Mouse (Mus musculus): ENCODE measurements around the gene Fam228a. TPM values are rescaled to one million over a fixed set of nuclear protein-coding genes. Genes with fewer than 3 reads are reported as not detected.
"Not testable (repeated sequence)": the region's sequence is repeated elsewhere in the genome, so short reads cannot be mapped to it uniquely, and the experiment has no call there.

The Fam228a gene
- polyA plus RNA-seq (2015; fragmentation: Nextera tagmentation; extraction: Ambion mirVana), result 0.33 and 0.85 TPM in 2 replicates

- ATAC-seq (ENCODE audit: insufficient number of reproducible peaks, low FRiP score, low TSS enrichment, low read depth), result no peak
- Histone ChIP-seq H3K27ac (replicated peaks) (no peak within 1 kb of the TSS), H3K27me3 (no peaks in the 10 kb centered on the region), H3K9me3 (replicated peaks) (no peaks in the 10 kb centered on the region), H3K9ac (no peak within 1 kb of the TSS), H3K4me3 (replicated peaks) (no peak within 1 kb of the TSS), H3K4me2 (replicated peaks) (no peak within 1 kb of the TSS), H3K4me1 (no peaks in the 10 kb centered on the region), H3K36me3 (no peaks in the 10 kb centered on the region)
- 88% methylated on average over 18 of the region's 18 CpGs for WGBS
Measured at GRCm38 (mm10) chr12:4738031-4738576, at the start of gene Fam228a. Gene Fam228a (minus strand): TSS chr12:4738430.

DNA sequence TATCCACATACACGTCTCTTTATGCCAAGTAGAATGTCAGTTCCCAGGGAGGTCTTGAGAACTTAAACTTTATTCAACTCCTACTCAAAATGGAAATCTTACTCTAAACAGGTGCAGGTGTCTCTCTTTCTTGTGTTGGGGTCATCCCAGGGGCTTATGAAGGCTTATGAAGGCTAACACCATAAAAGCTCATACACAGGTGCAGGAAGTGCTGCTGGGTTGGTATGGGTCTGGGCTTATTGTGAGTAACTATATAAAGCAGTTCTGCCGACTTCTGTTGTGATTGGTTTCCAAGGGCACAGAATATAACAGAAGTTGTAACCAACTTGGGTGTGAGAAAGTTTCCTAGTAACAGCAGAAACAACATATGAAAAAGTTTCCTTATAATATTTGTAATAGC is 46.2 kb upstream of the Fam228a start:
- ATAC-seq (ENCODE audit: insufficient number of reproducible peaks, low FRiP score, low TSS enrichment, low read depth), result no peak
- no peak overlapping the region for H3K27ac ChIP-seq (replicated peaks)
- H3K4me2 ChIP-seq (replicated peaks), result no peak overlapping the region
- H3K4me1 ChIP-seq, result no peaks in the 10 kb centered on the region
- H3K9ac ChIP-seq, result no peak overlapping the region
- 63% methylated on average over 2 of the region's 2 CpGs for WGBS
- H3K4me3 ChIP-seq (replicated peaks), result no peak overlapping the region
- no peaks in the 10 kb centered on the region for H3K9me3 ChIP-seq (replicated peaks)
- no peaks in the 10 kb centered on the region for H3K27me3 ChIP-seq
- H3K36me3 ChIP-seq, result no peaks in the 10 kb centered on the region

GRCm38 (mm10) chr12:4783598-4783997 is 45.4 kb upstream of the Fam228a start:
- Histone ChIP-seq H3K36me3 (no peaks in the 10 kb centered on the region), H3K9me3 (replicated peaks) (no peaks in the 10 kb centered on the region), H3K4me1 (no peaks in the 10 kb centered on the region), H3K27ac (replicated peaks) (no peak overlapping the region), H3K4me3 (replicated peaks) (no peak overlapping the region), H3K4me2 (replicated peaks) (no peak overlapping the region), H3K27me3 (no peaks in the 10 kb centered on the region), H3K9ac (no peak overlapping the region)
- 56% methylated on average over 5 of the region's 5 CpGs for WGBS
- no peak for ATAC-seq (ENCODE audit: insufficient number of reproducible peaks, low FRiP score, low TSS enrichment, low read depth)

DNA sequence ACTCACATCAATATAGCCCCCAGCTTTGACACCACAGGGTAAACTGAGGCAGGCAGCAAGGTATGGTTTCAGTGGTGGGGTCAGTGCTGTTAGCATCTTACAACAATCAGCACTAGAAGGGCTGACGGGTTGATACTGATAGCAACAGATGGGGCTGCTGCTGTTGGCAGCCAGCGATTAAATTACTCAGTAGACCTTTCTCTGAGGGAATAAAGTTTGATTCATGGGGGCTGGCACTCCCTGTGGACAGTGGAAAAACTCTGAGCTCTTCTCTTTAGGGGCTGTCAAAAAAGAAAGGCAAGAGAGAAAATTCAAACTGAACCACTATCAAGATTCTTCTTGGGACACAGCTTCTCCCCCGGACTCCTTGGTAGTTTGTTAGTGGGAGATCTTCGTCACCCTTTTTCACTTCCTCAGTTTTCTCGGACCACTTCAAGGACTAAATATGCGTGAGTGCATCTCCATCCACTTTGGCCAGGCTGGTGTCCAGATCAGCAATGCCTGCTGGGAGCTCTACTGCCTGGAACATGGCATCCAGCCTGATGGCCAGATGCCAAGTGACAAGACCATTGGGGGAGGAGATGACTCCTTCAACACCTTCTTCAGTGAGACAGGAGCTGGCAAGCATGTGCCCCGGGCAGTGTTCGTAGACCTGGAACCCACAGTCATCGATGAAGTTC is 43.6 kb upstream of the Fam228a start:
- H3K4me2 ChIP-seq (replicated peaks); H3K9me3 ChIP-seq (replicated peaks); H3K9ac ChIP-seq; H3K27me3 ChIP-seq; H3K27ac ChIP-seq (replicated peaks); ATAC-seq (ENCODE audit: insufficient number of reproducible peaks, low FRiP score, low TSS enrichment, low read depth); H3K4me3 ChIP-seq (replicated peaks); H3K4me1 ChIP-seq; H3K36me3 ChIP-seq: not testable (repeated sequence)
- 90% methylated on average over 9 of the region's 9 CpGs for WGBS

DNA sequence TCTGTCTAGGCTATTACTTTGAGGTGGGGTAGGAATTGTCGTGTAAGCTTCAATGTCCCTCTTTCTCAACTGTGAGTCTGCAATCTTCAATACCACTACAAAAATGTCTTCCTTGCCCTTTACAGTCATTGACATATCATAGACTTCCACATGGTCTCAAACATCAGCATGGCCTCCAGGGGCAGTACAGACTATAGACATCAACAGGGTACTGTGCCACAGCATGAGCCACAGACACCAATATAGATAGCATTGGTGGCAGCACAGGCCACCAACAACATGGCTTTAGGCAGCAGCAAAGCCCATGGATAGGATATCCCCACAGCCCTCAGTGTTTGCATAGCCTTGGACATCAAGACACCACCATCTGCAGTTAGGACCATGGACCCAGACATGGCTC is 43.0 kb upstream of the Fam228a start:
- Histone ChIP-seq H3K36me3 (no peaks in the 10 kb centered on the region), H3K4me1 (no peaks in the 10 kb centered on the region), H3K4me2 (replicated peaks) (no peak overlapping the region), H3K27ac (replicated peaks) (no peak overlapping the region), H3K9ac (no peak overlapping the region), H3K27me3 (no peaks in the 10 kb centered on the region), H3K9me3 (replicated peaks) (no peaks in the 10 kb centered on the region), H3K4me3 (replicated peaks) (no peak overlapping the region)
- WGBS, result 93% methylated on average over 1 of the region's 1 CpGs
- no peak for ATAC-seq (ENCODE audit: insufficient number of reproducible peaks, low FRiP score, low TSS enrichment, low read depth)

DNA sequence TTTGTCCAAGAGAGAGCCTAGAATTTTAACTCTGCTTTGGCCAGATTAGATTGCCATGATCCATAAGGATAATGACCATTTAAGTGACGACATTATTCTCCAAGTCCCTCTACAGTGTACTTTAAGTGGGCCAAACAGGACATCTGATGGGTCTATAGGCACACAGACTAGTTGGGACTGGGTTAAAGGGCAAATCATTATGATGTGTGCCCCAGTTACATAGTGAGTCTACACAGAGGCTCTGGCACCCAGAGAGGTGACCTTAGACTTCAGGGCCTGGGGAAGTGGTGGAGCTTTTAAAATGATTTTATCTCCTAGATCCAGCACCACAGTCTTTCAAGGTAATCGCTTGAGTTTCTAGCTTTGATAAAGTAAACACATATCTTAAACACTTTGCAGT is 42.0 kb upstream of the Fam228a start:
- Histone ChIP-seq H3K4me2 (replicated peaks) (no peak overlapping the region), H3K27ac (replicated peaks) (no peak overlapping the region), H3K9me3 (replicated peaks) (no peaks in the 10 kb centered on the region), H3K4me3 (replicated peaks) (no peak overlapping the region), H3K4me1 (no peaks in the 10 kb centered on the region), H3K36me3 (no peaks in the 10 kb centered on the region), H3K27me3 (no peaks in the 10 kb centered on the region), H3K9ac (no peak overlapping the region)
- no peak for ATAC-seq (ENCODE audit: insufficient number of reproducible peaks, low FRiP score, low TSS enrichment, low read depth)
- 67% methylated on average over 2 of the region's 2 CpGs for WGBS

DNA sequence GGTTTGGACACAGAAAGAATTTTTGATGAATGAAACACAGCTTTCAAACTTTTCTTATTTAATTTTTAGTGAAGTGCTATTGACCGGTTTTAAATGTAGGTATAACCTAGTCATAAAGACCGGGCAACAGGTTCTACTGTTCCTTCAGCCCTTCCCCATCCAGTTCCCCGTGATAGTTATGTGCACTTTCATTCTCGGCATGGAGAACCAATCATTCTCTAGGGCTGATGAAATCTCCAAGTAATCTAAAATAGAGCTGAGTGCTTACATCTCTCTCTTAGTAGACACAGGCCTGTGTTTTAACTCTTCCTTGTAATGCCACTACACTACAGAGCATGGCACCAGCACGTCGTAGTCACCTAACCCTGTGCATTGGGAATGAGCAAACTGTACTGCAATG is 39.5 kb upstream of the Fam228a start:
- H3K36me3 ChIP-seq, result no peaks in the 10 kb centered on the region
- H3K4me3 ChIP-seq (replicated peaks), result no peak overlapping the region
- no peak for ATAC-seq (ENCODE audit: insufficient number of reproducible peaks, low FRiP score, low TSS enrichment, low read depth)
- H3K27ac ChIP-seq (replicated peaks), result no peak overlapping the region
- H3K4me1 ChIP-seq, result no peaks in the 10 kb centered on the region
- no peaks in the 10 kb centered on the region for H3K27me3 ChIP-seq
- no peaks in the 10 kb centered on the region for H3K9me3 ChIP-seq (replicated peaks)
- WGBS, result 83% methylated on average over 6 of the region's 6 CpGs
- H3K9ac ChIP-seq, result no peak overlapping the region
- H3K4me2 ChIP-seq (replicated peaks), result no peak overlapping the region

GRCm38 (mm10) chr12:4775588-4775949 is 37.3 kb upstream of the Fam228a start:
- Histone ChIP-seq H3K4me1 (no peaks in the 10 kb centered on the region), H3K9me3 (replicated peaks) (no peaks in the 10 kb centered on the region), H3K9ac (no peak overlapping the region), H3K27me3 (no peaks in the 10 kb centered on the region), H3K27ac (replicated peaks) (no peak overlapping the region), H3K4me3 (replicated peaks) (no peak overlapping the region), H3K36me3 (no peaks in the 10 kb centered on the region), H3K4me2 (replicated peaks) (no peak overlapping the region)
- 79% methylated on average over 9 of the region's 9 CpGs for WGBS
- no peak for ATAC-seq (ENCODE audit: insufficient number of reproducible peaks, low FRiP score, low TSS enrichment, low read depth)

DNA sequence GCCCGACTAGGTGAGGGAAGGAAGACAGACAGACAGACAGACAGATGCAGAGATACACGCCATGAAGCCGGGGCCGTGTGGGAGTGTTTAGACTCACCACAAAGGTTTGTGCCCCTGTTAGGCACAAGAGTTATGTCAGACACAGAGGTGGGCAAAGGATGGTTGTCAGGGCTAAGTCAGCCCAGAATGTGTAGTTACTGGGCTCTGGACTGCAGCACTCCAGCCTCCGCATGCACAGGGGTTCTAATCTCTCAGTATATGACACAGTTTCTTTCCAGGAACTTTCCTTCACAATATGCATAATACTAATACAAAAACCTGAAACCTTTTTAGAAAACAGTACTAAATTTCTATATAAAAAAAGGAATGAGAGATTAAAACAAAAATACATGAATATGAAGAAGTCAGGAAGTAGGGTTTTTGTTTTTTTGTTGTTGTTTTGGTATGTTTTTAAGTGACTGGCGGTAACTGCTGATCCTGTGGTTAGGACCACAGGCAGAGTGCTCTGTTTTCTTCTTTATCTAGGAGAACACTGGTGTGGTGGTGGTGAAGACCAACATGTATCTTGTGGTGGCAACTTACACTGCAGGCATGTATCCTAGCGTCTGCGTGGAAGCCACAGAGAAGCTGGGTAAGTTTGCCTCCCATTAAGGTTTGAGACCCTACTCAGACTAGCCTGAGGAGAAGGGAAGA is 36.8 kb upstream of the Fam228a start:
- no peak overlapping the region for H3K27ac ChIP-seq (replicated peaks)
- H3K9ac ChIP-seq, result no peak overlapping the region
- no peak overlapping the region for H3K4me3 ChIP-seq (replicated peaks)
- H3K36me3 ChIP-seq, result no peaks in the 10 kb centered on the region
- no peak for ATAC-seq (ENCODE audit: insufficient number of reproducible peaks, low FRiP score, low TSS enrichment, low read depth)
- 85% methylated on average over 8 of the region's 8 CpGs for WGBS
- no peaks in the 10 kb centered on the region for H3K9me3 ChIP-seq (replicated peaks)
- no peaks in the 10 kb centered on the region for H3K27me3 ChIP-seq
- no peak overlapping the region for H3K4me2 ChIP-seq (replicated peaks)
- no peaks in the 10 kb centered on the region for H3K4me1 ChIP-seq

DNA sequence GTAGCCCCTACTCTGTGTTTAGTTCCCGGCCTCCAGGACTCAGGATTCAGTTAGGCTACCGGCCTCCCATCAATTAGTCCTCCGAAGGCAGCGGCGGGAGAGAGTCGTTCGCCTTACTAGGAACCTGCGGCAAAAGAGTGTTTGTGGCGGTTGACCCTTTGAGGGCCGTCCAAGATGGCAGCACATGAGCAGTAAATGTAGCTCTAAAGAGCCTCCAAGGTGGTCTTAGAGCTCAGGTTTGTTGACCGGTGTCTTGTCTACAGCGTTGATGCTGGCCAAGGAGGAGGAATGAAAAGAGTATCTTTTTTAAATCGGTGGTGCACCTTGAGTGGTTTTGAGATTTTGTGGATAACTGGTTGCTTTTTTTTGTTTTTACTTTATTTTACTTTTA is 31.1 kb upstream of the Fam228a start:
- WGBS, result 16% methylated on average over 13 of the region's 13 CpGs
- peak overlapping the region; percentile 62 for H3K4me2 ChIP-seq (replicated peaks)
- ATAC-seq (ENCODE audit: insufficient number of reproducible peaks, low FRiP score, low TSS enrichment, low read depth), result no peak; the same call in 1 of the 2 replicates
- peak overlapping the region; percentile 90 for H3K27ac ChIP-seq (replicated peaks)
- no peaks in the 10 kb centered on the region for H3K27me3 ChIP-seq
- peak overlapping the region; percentile 72 for H3K4me3 ChIP-seq (replicated peaks)
- peak overlapping the region; percentile 86 for H3K9ac ChIP-seq
- H3K4me1 ChIP-seq, result peaks cover 5% of the 10 kb centered on the region; the same call in 1 of the 2 replicates
- H3K36me3 ChIP-seq, result no peaks in the 10 kb centered on the region
- no peaks in the 10 kb centered on the region for H3K9me3 ChIP-seq (replicated peaks)

DNA sequence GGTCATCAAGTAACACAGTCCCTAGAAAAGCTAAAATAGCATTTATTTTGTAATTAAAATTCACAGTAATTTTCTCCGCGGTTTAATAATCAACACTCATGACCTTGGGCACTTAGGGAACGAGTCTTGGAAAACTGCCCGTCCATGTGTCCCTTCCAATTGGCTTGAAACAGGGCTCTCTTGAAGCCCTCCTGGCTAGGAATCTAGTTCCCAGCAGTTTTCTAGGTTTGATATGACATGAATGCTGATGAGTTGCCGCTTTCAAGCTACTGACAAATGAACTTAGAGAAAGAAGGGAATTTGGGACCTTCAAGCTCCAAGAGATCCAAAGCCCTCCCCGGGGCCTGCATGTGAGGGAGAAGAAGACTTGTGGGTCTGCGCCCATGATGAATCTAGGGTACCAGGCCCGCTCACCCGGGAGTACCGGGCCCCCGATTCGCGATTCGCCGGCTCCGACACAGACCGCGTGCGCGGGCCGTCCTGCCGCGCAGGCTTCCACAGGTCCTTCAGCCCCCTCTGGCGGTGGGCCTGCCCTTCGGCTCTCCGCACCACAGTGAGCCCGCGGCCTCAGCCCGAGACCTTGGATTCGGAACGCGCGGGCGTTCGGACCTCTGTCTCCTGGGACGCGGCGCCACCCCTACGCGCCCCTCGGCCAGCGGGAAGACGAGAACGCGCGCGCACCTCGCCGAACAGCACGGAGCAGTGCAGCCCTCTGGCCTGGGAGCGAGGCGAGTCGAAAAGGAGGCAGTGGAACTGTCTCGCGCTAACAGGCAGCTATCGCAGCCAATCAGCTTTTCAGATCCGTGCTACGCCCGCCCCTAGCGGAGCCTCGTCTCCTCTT is 30.5 kb upstream of the Fam228a start, which contains the start of the genes Pfn4 and Fam228b:
Gene Pfn4 (plus strand): TSS at position 531 of the 841 bp plus-strand sequence.
Gene Fam228b (minus strand): TSS at position 776 of the 841 bp plus-strand sequence.
- H3K36me3 ChIP-seq, result no peaks in the 10 kb centered on the region
- peak within 1 kb of the TSS; percentile 90 for H3K27ac ChIP-seq (replicated peaks)
- peak; percentile 98 for ATAC-seq (ENCODE audit: insufficient number of reproducible peaks, low FRiP score, low TSS enrichment, low read depth)
- peak within 1 kb of the TSS; percentile 72 for H3K4me3 ChIP-seq (replicated peaks)
- no peaks in the 10 kb centered on the region for H3K27me3 ChIP-seq
- peaks cover 5% of the 10 kb centered on the region; the same call in 1 of the 2 replicates for H3K4me1 ChIP-seq
- peak within 1 kb of the TSS; percentile 86 for H3K9ac ChIP-seq
- H3K9me3 ChIP-seq (replicated peaks), result no peaks in the 10 kb centered on the region
- H3K4me2 ChIP-seq (replicated peaks), result peak within 1 kb of the TSS; percentile 62
- WGBS, result 2% methylated on average over 61 of the region's 61 CpGs
